Mouse (Mus musculus) urinary bladder, postnatal 10 days (tissue): Measurements from ENCODE around the gene Pik3r1.
A peak's percentile ranks its signal among the peaks of the same experiment; 100 is the strongest.

Experiments
- DNase-seq: peaks from one replicate; pipeline ENCODE4 v3.0.0; 2022; ENCODE audit warnings: low spot score

Gene Pik3r1

DNA sequence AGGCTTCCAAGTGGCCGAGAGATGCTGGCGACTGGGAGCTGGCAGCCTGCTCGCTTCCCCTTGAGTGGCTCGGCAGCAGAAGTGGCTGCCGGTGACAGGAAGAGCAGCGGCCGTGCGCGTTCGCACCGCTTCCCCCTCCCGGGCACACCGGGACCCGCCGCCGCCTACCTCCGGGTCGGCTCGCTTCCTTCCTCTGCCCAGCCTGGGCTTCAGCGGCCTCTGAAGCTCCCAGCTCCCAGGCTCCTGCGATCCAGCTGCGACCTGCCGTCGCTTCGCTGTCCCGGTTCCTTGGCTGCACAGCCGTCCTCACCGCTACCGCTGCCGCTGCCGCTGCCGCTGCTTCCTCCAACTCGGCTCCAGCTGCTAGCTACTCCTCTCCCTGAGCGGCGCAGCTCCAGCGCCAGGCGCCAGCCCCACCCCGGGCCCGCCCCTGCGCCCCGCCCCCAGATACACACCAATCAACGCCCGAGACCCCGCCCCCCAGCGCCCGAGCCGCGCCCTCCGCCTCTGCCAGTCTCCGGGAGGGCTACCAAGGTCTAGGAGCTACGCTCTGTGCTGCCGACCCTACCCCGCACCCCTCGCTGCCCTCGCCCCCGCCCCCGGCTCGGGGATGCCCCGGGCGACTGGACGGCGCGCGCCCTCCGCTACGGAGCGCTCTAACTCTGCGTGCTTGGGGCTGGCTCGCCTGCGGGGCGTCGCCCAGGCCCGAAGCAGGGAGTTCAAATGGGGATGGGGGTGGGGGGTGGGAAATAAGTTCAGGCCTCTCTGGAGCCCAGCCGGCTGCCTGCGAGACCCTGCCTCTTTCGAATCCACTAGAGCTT lies at the start of gene Pik3r1:
Pik3r1 (minus strand) TSS at position 409 of the 821 bp plus-strand sequence.
- peak; percentile 88 for DNase-seq

DNA sequence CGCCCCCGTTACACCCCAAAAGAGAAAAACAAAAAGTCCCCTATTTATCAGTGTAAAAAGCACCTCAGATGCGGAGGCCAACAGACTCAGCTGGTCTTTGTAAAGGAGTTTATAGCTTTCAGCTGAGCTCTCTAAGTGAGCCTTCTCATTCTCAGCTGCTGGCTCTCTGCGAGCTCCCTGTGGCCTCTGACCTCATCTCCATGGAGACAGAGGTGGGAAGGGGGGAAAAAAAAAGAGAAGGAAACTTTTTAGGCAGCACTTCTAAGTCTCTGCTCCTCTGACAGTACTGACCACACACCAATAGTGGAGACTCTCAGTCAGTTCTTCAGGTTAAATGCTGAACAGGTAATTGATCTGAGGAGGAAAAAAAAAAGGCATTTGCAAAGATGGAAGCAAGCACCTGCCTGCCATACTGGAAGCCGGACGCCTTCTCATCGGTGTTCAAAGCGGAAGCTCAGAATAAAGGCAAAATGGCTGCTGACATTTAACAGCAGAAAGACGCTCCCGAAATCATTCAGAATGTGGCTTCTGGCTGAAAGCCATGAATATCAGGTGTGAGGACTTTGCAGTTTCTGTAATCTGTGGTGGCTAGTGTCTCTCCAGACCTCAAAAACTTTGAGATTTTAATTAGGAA lies 45.4 kb upstream of the Pik3r1 start:
- DNase-seq: no peak

GRCm38 (mm10) chr13:101812341-101812740 lies 44.3 kb upstream of the Pik3r1 start:
- DNase-seq: no peak

GRCm38 (mm10) chr13:101811882-101812281 lies 43.9 kb upstream of the Pik3r1 start:
- no peak for DNase-seq

GRCm38 (mm10) chr13:101810667-101811066 lies 42.6 kb upstream of the Pik3r1 start:
- no peak for DNase-seq

DNA sequence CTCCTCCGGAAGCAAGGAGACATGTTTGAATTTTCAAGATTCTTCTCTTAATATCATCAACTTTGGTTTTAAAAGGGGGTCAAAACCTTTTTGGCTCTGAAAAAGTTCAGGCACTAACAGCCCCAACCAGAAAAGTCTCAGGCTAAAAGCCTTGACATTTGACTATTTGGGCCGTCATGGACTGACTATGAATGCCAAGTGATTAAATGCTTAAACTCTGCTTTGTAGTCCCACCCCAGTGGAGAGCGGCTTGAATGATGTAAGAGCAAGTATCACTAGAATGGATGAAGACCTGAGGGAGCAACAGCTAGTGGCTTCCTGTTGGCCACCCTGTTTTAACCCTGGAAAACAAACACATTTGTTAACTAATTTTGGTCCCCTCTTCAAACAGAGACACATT lies 41.8 kb upstream of the Pik3r1 start:
- no peak for DNase-seq

DNA sequence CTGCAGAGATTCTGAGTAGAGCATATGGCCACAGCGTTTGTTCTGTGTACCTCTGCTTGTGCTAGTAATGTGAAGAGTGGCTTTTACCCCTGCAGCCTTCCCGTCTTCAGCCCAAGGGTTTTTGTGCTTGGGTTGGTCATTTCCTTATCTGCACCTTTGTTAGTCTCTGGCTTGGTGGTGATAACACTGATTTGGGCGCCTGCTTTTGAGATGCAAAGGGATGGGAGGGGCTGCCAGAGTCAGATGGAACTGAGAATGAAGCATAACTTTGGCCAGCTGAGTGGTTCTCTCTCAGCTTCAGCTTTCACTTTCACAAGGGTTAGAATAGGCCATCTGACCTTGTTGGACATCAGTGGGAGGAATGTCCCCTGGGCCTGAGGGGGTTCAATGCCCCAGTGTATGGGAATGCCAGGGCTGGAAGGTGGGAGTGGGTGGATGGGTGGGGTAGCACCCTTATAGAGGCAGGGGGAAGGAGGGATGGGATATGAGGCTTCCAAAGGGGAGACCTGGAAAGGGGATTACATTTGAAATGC lies 37.6 kb upstream of the Pik3r1 start:
- DNase-seq: no peak

GRCm38 (mm10) chr13:101801372-101802186 lies 33.6 kb upstream of the Pik3r1 start:
- no peak for DNase-seq

DNA sequence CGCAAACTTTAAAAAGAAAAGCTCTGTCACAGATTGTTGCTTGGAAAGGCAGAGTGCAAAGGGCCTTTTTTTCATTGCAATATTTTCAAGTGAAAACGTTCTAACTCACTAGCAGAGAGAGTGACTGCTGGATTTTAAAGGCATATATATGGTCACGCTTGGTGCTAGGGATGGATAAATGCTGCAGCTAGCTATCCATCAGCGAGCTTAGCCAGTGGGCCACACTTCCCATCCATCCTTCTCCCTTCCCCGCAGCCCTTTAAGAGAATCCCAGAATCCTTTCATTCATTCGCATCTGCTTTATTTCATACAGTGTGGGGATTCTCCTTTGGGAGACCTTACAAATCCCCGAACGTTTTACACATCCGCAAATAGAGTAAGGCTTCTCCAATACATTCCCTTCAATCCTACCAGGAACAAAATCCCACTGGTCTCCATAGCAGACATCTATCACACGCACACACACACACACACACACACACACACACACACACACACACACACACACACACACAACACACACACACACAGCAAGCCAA lies 32.9 kb upstream of the Pik3r1 start:
- DNase-seq: no peak

DNA sequence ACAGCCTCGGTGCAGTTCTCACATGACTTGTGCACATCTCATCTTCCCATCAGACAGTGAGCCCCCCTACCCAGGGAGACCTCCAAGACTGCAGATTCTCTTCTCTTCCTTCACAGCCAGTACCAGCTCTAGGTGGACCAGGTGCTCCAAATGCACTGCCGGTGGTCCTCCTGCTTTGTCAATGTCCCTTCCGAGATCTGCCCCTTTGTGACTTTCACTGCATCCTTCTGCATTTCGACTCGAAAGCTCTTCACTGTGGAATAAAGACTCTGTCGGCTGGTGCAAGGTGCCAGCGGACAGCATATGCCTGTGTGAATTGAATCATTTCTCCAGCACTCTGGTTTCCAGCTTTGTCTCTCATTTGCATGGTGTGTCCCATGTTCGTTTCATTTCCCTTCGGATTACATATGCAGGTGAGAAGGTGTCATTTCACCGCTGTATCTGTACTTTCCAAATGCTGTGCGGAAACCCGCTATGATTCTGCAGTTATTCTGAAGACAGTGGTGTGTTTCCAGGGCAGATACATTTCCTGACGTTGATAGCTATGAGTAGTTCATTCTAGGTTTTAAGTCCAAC lies 32.1 kb upstream of the Pik3r1 start:
- no peak for DNase-seq

- no peak for DNase-seq
Measured at GRCm38 (mm10) chr13:101799318-101799717, 31.3 kb upstream of the Pik3r1 start.

- DNase-seq: no peak
Measured at GRCm38 (mm10) chr13:101798522-101798921, 30.5 kb upstream of the Pik3r1 start.

DNA sequence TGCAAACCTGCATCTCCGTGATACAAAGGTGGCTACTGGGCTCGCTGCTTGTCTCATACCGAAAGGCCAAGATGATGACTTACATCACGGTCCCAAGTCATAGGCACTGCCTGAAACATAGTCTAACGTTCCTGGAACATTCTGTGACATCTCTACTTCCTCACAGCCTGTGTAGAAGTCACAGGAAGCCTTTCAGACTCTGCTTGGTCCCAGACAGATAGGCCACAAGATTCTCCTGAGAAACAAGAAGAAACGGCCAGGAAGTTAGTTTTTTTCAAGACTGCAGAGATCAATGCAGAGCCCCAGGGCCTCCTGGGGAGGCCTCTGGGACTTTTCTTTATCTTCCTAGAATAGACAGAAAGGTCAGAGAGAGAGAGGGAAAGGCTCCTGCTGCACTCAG lies 29.0 kb upstream of the Pik3r1 start:
- DNase-seq: no peak

DNA sequence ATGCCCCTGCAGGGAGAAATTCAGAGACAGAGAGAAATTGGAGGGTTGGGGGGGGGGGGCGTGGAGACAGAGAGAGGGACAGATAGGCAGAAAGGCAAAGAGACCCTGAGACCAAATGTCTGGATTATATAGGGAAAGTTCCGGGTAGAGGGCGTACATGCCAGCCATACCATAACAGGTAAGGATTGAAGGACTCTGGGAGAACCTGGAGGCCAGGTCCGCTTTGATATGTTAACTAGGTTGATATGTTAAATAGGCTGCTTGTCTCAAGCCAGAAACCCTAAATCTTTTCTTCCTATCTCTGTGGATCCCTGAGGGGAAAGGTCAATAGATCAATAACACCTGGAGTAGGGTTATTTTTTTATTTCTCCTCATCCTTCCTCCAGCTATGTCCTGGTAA lies 17.7 kb upstream of the Pik3r1 start:
- DNase-seq: no peak

- no peak for DNase-seq
Measured at GRCm38 (mm10) chr13:101784651-101785289, 16.8 kb upstream of the Pik3r1 start.

GRCm38 (mm10) chr13:101779011-101779410 lies 11.0 kb upstream of the Pik3r1 start:
- DNase-seq: no peak

GRCm38 (mm10) chr13:101777851-101778250 lies 9.8 kb upstream of the Pik3r1 start:
- DNase-seq: no peak

GRCm38 (mm10) chr13:101771071-101771470 lies 3.1 kb upstream of the Pik3r1 start:
- DNase-seq: no peak

DNA sequence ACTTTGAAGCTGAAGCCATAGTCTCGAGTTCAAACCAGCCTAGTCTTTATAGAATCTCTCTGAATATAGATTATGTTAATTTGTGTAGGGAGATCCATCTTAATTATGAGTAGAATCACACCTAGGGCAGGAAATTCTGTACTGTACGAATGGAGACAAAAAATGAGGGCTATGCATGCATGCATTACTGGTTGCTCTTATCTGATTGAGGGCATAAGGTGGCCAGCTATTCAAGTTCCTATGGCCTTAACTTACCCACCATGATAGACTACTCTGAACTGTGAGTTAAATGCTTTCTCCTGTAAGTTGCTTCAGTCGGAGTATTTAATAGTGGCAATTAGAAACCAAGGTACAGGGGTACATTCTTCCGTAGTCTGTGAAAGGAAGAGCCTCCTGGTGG lies 1.9 kb upstream of the Pik3r1 start:
- no peak for DNase-seq

GRCm38 (mm10) chr13:101768630-101768991 lies 594 bp upstream of the Pik3r1 start:
- no peak for DNase-seq

GRCm38 (mm10) chr13:101767013-101767808 lies 806 bp downstream of the Pik3r1 start:
- DNase-seq: no peak
